Mouse (Mus musculus) activated CD4-positive, CD25-positive, alpha-beta regulatory T cell, adult 9 weeks (primary cell): ENCODE results near the gene Kcp. TPM values are rescaled to one million over a fixed set of nuclear protein-coding genes. Genes with fewer than 3 reads are reported as not detected.

Experiments
- polyA plus RNA-seq: library from polyadenylated mRNA; unstranded; fragments of 100-300 nt; shearing (Covaris generic); gene quantifications from one replicate; pipeline ENCODE4 v1.2.1, GENCODE M21; 2017

The Kcp gene
- not detected for polyA plus RNA-seq

DNA sequence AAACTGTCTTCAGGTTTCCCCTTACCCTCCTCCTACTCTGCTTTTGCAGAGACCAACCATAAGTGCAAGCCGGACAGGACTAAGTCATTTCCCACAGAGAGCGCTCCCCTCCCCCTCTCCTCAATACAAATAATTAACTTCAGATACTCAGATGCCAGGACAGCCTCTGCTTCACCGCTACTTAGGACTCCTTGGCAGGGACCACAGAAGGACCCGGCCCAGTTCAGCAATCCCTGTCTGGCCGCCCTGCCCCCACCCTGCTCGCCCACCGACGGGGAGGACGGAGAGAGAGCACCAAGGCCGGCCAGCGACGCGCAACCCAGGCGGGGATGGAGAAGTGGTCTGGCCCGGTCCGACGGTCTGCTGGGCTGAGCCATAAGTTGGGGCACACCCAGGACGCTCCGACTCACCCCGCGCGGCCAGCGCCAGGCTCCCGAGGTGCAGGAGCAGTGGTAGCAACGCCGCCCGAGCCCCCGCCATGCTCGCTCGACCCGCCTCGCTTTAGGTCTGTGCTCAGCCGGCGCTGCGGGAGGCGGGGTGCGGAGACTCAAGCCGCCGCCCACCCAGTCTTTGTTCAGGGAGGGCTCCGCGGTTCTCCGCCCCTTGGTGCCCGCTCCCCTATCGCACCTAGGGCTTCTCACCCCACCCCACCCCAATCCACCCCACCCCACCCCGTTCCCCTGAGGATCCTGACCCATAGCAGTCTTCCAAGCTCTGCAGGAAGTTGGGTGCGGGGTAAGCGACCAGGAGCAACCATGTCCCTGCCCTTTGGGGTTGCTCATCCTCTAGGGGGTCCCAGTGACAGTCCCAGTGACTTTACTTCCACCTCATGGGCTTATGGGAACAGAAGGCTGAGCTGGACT, at the start of gene Kcp:
Gene Kcp, minus strand, starts transcription at position 506 of the 863 bp plus-strand sequence.

DNA sequence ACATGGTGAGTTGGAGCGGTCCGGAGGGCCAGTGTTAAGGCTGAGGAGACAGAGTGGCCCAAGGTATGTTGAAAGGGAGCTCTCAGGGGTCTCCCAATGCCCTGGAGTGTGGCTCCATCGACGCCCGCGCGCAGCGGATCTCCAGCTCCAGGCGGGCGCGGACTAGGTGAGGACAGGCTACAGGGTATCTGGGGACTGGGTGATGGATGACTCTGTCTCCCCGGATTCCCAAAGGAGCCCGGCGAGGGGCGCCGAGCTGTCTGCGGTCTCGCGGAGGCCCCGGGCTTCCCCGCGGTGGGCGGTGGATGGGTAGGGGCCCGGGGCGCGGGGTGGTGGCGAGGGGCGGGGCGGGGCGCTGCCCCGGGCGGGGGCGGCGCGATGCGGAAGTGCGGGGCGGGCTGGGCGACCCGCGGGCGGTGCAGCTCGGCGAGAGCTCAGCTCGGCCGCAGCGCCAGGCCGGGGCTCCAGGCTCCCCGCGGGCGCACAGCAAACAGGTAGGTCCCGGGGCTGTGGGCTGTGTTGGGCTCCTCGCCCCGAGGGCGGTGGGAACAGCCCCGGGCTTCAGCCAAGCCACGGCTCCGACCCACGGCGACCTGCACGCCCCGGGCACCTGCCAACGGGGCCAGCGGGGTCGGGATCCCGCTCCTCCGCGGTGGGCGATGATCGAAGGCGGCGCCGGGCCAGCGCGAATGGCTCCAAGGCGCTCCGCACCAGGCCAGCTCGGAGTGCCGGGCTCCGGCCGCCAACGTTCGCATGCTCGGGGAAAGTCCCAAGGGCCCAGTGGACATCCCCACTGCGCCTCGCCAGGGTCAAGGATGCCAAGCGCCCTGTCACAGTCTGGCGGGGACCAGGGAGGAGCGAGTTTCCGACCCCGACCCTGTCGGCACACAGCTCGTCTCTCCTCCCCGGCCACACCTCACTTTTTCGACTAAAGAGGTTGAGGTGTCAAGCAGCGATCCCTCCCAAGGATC, 18.8 kb upstream of the Kcp start, which contains the start of gene Irf5:
Gene Irf5, plus strand, starts transcription at position 345 of the 971 bp plus-strand sequence.

DNA sequence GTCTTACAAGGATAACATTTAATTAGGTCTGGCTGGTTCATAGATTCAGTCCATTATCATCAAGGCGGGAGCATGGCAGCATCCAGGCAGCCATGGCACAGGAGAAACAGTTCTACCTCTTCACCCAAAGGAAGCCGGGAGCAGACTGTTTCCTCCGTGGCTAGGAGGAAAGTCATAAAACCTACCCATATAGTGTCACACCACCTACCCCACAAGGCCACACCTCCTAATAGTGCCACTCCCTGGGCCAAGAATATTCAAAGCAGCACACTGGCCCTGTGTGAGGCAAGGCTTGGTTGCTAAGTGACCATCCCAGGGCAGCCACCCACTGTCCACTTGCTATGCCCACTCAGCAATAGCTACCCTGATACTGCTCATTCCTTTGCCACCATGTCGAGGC, 36.6 kb downstream of the Kcp start, which contains the start of gene Atp6v1fnb:
Gene Atp6v1fnb, plus strand, starts transcription at position 301 of the 400 bp plus-strand sequence.

DNA sequence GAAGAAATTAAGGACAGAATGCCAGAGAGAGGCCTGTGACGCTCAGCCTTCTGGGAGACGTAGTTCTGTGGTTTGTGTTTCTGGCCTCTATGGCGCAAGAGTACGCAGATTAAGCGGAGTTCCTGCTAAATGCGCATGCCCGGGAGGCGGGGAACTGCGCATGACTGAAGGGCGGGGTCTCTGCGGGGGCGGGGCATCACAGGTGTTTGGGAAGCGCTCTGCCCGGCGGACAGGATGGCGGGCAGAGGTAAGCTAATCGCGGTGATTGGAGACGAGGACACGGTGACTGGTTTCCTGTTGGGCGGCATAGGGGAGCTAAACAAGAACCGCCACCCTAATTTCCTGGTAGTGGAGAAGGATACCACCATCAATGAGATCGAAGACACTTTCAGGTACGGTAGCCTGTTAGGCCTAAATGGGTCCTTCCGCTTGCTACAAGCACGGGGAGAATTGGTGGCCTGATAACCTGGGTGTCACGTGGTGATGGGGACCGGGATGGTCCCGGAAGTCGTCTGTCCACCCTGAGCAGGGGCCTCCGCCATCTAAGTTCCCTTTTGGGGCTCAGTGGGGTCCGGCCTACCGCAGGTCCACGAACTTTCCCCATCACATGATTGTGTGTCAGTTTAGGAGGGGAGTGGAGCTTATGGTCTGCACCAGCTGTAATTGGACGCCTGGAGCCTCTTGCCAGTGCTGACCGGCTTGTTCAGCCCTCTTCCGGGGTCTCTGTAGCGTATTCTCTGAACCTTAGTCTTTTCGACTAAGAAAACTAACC, 40.0 kb downstream of the Kcp start, which contains the start of gene Atp6v1f:
Gene Atp6v1f, plus strand, starts transcription at position 136 of the 772 bp plus-strand sequence.

DNA sequence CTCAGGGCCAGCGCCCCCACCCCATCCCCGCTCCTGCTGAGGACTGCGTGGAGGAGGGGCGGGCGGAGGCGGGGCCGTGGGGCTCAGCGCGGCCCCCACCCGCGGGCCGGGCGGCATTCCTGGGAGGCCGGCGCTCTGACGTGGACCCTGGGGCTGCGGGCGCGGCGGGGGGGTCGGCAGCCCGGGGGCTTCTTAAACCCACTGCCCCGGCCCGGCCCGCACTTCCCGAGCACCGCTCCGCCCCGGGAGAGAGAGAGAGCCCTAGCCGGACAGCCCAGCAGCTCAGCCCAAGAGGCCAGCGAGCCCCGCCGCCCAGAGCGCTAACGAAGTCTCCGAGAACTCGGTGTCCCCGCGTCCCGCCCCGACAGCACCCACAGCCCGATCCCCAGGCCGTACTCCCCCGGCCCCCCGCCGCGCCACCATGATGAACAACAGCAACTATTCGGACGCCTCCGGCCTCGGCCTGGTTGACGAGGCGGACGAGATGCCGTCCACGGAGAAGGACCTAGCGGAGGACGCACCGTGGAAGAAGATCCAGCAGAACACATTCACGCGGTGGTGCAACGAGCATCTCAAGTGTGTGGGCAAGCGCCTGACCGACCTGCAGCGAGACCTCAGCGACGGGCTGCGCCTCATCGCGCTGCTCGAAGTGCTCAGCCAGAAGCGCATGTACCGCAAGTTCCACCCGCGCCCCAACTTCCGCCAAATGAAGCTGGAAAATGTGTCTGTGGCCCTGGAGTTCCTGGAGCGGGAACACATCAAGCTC, 74.5 kb downstream of the Kcp start, which contains the start of gene Flnc:
Gene Flnc, plus strand, starts transcription at position 219 of the 766 bp plus-strand sequence.

Other genes starting within 250 kb of the Kcp start
- gene Hilpda, start 235.5 kb downstream of the Kcp start, polyA plus RNA-seq, result 37.5 TPM
- 0.88 TPM for gene Fam71f2, start 228.4 kb downstream of the Kcp start, polyA plus RNA-seq
- gene Fam71f1, start 188.8 kb downstream of the Kcp start, polyA plus RNA-seq, result not detected
- gene Calu, start 159.9 kb downstream of the Kcp start, polyA plus RNA-seq, result 113 TPM
- 0.18 TPM for gene Opn1sw, start 119.5 kb downstream of the Kcp start, polyA plus RNA-seq
- gene Ccdc136, start 111.6 kb downstream of the Kcp start, polyA plus RNA-seq, result 0.32 TPM
- gene Flnc, start 74.7 kb downstream of the Kcp start, polyA plus RNA-seq, result not detected
- 393 TPM for gene Atp6v1f, start 40.2 kb downstream of the Kcp start, polyA plus RNA-seq
- gene Atp6v1fnb, start 36.5 kb downstream of the Kcp start, polyA plus RNA-seq, result 0.42 TPM
- gene Irf5, start 18.7 kb upstream of the Kcp start, polyA plus RNA-seq, result 43.4 TPM
- 112 TPM for gene Tnpo3, start 101.9 kb upstream of the Kcp start, polyA plus RNA-seq
- gene Tspan33, start 186.3 kb upstream of the Kcp start, polyA plus RNA-seq, result 0.15 TPM
- gene Smo, start 227.6 kb upstream of the Kcp start, polyA plus RNA-seq, result not detected